ENCODE assay signal across 13 mouse cellular contexts in genomic region chr5:124247296-124247695, GRCm38 (mm10). TPM values are rescaled to one million over a fixed set of nuclear protein-coding genes. Genes with fewer than 3 reads are reported as not detected.
DNase-seq lines count a peak whose midpoint lies in the region; ATAC-seq and TF ChIP-seq lines count a peak whose summit lies in the region.
"Had no signal": no experiment of that assay in that cellular context is flagged by ENCODE, and none has a peak within 500 bp of the region (broad histone marks: within the 10 kb centered on the region; RNA-seq: fewer than 3 reads in every experiment).

No protein-coding gene starts in this region.

- H3K27ac ChIP-seq in heart, embryonic 12.5 days (ENCODE audit: poor library complexity, severe bottlenecking), result peak overlapping the region; percentile 92
- no peak overlapping the region for H3K27ac ChIP-seq in hindbrain, embryonic 14.5 days
- H3K27ac ChIP-seq in midbrain, embryonic 13.5 days, result no peak overlapping the region
- H3K27ac ChIP-seq: limb, embryonic 12.5 days had no signal

- ATAC-seq in heart, embryonic 12.5 days (ENCODE audit: insufficient number of reproducible peaks, low FRiP score), result no peak
- ATAC-seq in hindbrain, embryonic 14.5 days (ENCODE audit: low FRiP score), result no peak
- no peak for ATAC-seq in midbrain, embryonic 13.5 days
- ATAC-seq in erythroblast, adult 5-6 weeks (replicated peaks; ENCODE audit: low FRiP score, poor library complexity, severe bottlenecking), result no peak
- ATAC-seq: CD4-positive, CD25-positive, alpha-beta regulatory T cell, adult 4 months had no signal

- H3K4me2 ChIP-seq in heart, embryonic 12.5 days, result peak overlapping the region; percentile 90
- H3K4me2 ChIP-seq in hindbrain, embryonic 14.5 days (replicated peaks), result 0 out of 2 replicates have a peak overlapping the region, but pooled peaks have one; percentile 90
- peak overlapping the region; percentile 88; the same call in 1 of the 2 replicates for H3K4me2 ChIP-seq in midbrain, embryonic 13.5 days (replicated peaks)

- H3K4me1 ChIP-seq in heart, embryonic 12.5 days (replicated peaks), result peaks cover 55% of the 10 kb centered on the region
- H3K4me1 ChIP-seq in lung, adult 2 months (ENCODE audit: control insufficient read depth, insufficient read depth, low read length), result peaks cover 12% of the 10 kb centered on the region
- H3K4me1 ChIP-seq in hindbrain, embryonic 14.5 days (replicated peaks; ENCODE audit: control insufficient read depth, insufficient read depth, low read length), result peaks cover 11% of the 10 kb centered on the region; the same call in 1 of the 2 replicates
- peaks cover 35% of the 10 kb centered on the region for H3K4me1 ChIP-seq in midbrain, embryonic 13.5 days (replicated peaks)

- TF ChIP-seq POLR2A in lung, adult 2 months (IDR thresholded peaks at IDR 0.05; ENCODE audit: borderline replicate concordance, extremely low read depth, low read depth, low read length), result no peak

- DNase-seq in heart, postnatal 10 days, result no peak
- no peak for DNase-seq in lung, adult 2 months
- no peak for DNase-seq in lung, postnatal 10 days
- DNase-seq in hindbrain, embryonic 14.5 days (ENCODE audit: low spot score), result no peak
- no peak for DNase-seq in urinary bladder, postnatal 4 days (ENCODE audit: low spot score in 2 of 2)
- DNase-seq: gastrocnemius, postnatal 14 days; thymus, postnatal 36 days had no signal

- H3K27me3 ChIP-seq in heart, embryonic 12.5 days (replicated peaks), result no peaks in the 10 kb centered on the region
- H3K27me3 ChIP-seq in hindbrain, embryonic 14.5 days (ENCODE audit: control insufficient read depth, insufficient read depth, low read length), result no peaks in the 10 kb centered on the region
- no peaks in the 10 kb centered on the region for H3K27me3 ChIP-seq in midbrain, embryonic 13.5 days
- H3K27me3 ChIP-seq: embryonic facial prominence, embryonic 13.5 days had no signal

- peak overlapping the region; percentile 81 for H3K4me3 ChIP-seq in heart, embryonic 12.5 days
- peak overlapping the region; percentile 22 for H3K4me3 ChIP-seq in lung, adult 2 months (replicated peaks; ENCODE audit: extremely low read depth, low read depth, low read length)
- H3K4me3 ChIP-seq in hindbrain, embryonic 14.5 days (replicated peaks; ENCODE audit: low read length), result no peak overlapping the region
- H3K4me3 ChIP-seq in midbrain, embryonic 13.5 days (replicated peaks), result no peak overlapping the region

- no peaks in the 10 kb centered on the region for H3K9me3 ChIP-seq in heart, embryonic 12.5 days (replicated peaks)
- no peaks in the 10 kb centered on the region for H3K9me3 ChIP-seq in hindbrain, embryonic 14.5 days (ENCODE audit: control insufficient read depth, low read length)
- no peaks in the 10 kb centered on the region for H3K9me3 ChIP-seq in midbrain, embryonic 13.5 days
- H3K9me3 ChIP-seq: embryonic facial prominence, embryonic 13.5 days; limb, embryonic 12.5 days had no signal

- H3K9ac ChIP-seq in heart, embryonic 12.5 days, result peak overlapping the region; percentile 84
- H3K9ac ChIP-seq in hindbrain, embryonic 14.5 days, result 0 out of 2 replicates have a peak overlapping the region, but pooled peaks have one; percentile 13
- no peak overlapping the region for H3K9ac ChIP-seq in midbrain, embryonic 13.5 days (replicated peaks)
- H3K9ac ChIP-seq: embryonic facial prominence, embryonic 13.5 days; limb, embryonic 12.5 days had no signal

- 15% methylated on average over 7 of the region's 7 CpGs for WGBS in heart, embryonic 12.5 days
- WGBS in lung, adult 2 months, result 53% methylated on average over 7 of the region's 7 CpGs
- 44% methylated on average over 7 of the region's 7 CpGs for WGBS in hindbrain, embryonic 14.5 days
- WGBS in midbrain, embryonic 13.5 days, result 17% methylated on average over 7 of the region's 7 CpGs

- TF ChIP-seq CTCF in lung, adult 2 months (IDR thresholded peaks at IDR 0.05; ENCODE audit: insufficient read depth, low read length), result no peak

- intact Hi-C loops in heart, postnatal 10 days (cut with DNase I), result no loop called here

- peaks cover 18% of the 10 kb centered on the region for H3K36me3 ChIP-seq in heart, embryonic 12.5 days
- no peaks in the 10 kb centered on the region for H3K36me3 ChIP-seq in hindbrain, embryonic 14.5 days (replicated peaks; ENCODE audit: control insufficient read depth, insufficient read depth)
- no peaks in the 10 kb centered on the region; the same call in 1 of the 2 replicates for H3K36me3 ChIP-seq in midbrain, embryonic 13.5 days

RNA-seq across cellular contexts. Expression of gene Pitpnm2, which starts 2.3 kb away (rescaled TPM):
- 7.5 and 7.8 TPM in 2 replicates for polyA plus RNA-seq in heart, embryonic 12.5 days (2016; fragmentation: Nextera tagmentation; extraction: Ambion mirVana)
- 10 to 100 TPM; 54.2 to 58.3 TPM for total RNA-seq in heart, postnatal 10 days (2021)
- polyA plus RNA-seq in lung, adult 2 months (2012; rRNA removed), result 122 and 163 TPM in 2 replicates
- polyA plus RNA-seq in hindbrain, embryonic 14.5 days (2014; fragmentation: Nextera tagmentation; extraction: Ambion mirVana), result 13.5 and 15.1 TPM in 2 replicates
- polyA plus RNA-seq in midbrain, embryonic 13.5 days (2015; fragmentation: Nextera tagmentation; extraction: Ambion mirVana), result 6.6 and 7.7 TPM in 2 replicates
- 0.42 and 1.9 TPM in 2 replicates for total RNA-seq in erythroblast, adult 5-6 weeks (2015; ENCODE audit: low replicate concordance)
- 0.28 and 1.0 TPM in 2 replicates for total RNA-seq in erythroblast, adult 5-6 weeks (2017; ENCODE audit: low replicate concordance)

Comparison
In these comparisons a context has a peak if more than half of its experiments do, and no peak if none do; other contexts are left out.
1. H3K4me3 ChIP-seq: peak in heart, embryonic 12.5 days (single experiment) and lung, adult 2 months (single experiment); none in hindbrain, embryonic 14.5 days (single experiment) and midbrain, embryonic 13.5 days (single experiment).
2. Peak in every context shown above with its lines, with median percentiles within 50 percentile points of each other: H3K4me2 ChIP-seq.